Mouse (Mus musculus) ES-CJ7 (cell line): ENCODE results near the gene Rfx7.
"Not testable (repeated sequence)": the region's sequence is repeated elsewhere in the genome, so short reads cannot be mapped to it uniquely, and the experiment has no call there.

Experiments used
- DNase-seq: peaks from one replicate; pipeline ENCODE4 v3.0.0; 2011; ENCODE audit warnings: low read depth, low spot score

Gene Rfx7

GRCm38 (mm10) chr9:72663534-72663918 lies 131.5 kb downstream of the Rfx7 start:
- DNase-seq, result no peak

GRCm38 (mm10) chr9:72664409-72665351 lies 132.6 kb downstream of the Rfx7 start:
- DNase-seq, result no peak

GRCm38 (mm10) chr9:72665517-72665916 lies 133.5 kb downstream of the Rfx7 start:
- peak; percentile 75 for DNase-seq

GRCm38 (mm10) chr9:72666352-72667021 lies 134.4 kb downstream of the Rfx7 start:
- not testable (repeated sequence) for DNase-seq

GRCm38 (mm10) chr9:72667126-72667525 lies 135.1 kb downstream of the Rfx7 start:
- peak; percentile 52 for DNase-seq

- peak; percentile 54 for DNase-seq
Measured at GRCm38 (mm10) chr9:72669383-72669782, 137.3 kb downstream of the Rfx7 start.

- DNase-seq, result peak; percentile 81
Measured at GRCm38 (mm10) chr9:72672361-72672760, 140.3 kb downstream of the Rfx7 start.
